Mouse (Mus musculus): ENCODE measurements around the gene Acox1. TPM values are rescaled to one million over a fixed set of nuclear protein-coding genes. Genes with fewer than 3 reads are reported as not detected.

The Acox1 gene
- total RNA-seq, 2 experiments from 2014 or later, result 208 to 244 TPM

DNA sequence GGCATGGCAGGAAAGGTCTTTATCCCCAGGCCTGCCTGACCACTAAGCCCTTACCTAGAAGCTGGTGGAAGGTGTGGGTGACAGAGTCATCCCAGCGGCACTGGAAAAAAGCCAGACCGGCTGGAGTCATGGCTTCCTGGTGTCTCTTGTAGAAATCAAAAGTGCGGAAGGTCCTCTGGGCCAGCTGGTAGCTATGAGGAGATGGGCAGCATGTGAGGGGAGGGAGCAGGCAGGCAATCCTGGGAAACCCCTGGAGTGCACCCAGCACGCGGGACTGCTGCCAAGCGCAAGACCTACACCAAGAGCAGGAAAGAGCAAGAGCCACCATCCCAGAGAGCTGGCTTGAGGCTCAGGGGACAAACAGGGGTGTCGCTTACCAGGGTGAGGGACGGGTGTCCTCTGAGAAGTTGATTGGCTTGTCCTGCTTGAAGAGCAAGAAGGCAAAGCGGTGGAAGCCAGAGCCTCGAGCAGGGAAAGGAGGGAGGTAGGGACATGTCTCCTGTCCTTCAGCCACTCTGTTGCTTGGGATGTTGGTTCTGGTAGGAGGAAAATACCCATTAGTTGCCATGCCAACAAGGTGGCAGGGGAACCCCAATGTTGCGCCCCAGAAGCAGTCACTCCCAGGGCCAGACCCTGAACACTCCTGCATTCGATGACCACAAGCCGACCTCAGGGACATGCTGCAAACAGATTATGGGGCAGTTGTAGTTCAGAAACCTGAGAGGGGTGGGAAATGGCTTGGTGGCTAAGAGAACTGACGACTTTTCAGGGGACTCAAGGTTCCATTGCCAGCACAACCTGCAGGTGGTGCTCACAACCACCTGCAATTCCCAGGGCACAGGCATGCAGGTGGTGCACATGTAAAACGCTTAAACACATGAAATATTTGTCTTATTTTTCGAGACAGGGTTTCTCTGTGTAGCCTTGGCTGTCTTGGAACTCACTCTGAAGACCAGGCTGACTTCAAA is 66.2 kb downstream of the Acox1 start:
- no peak for DNase-seq (ENCODE audit: low spot score in 2 of 2)

- DNase-seq (ENCODE audit: low spot score in 2 of 2), result no peak
Observed at GRCm38 (mm10) chr11:116131349-116132170, 67.3 kb downstream of the Acox1 start.

DNA sequence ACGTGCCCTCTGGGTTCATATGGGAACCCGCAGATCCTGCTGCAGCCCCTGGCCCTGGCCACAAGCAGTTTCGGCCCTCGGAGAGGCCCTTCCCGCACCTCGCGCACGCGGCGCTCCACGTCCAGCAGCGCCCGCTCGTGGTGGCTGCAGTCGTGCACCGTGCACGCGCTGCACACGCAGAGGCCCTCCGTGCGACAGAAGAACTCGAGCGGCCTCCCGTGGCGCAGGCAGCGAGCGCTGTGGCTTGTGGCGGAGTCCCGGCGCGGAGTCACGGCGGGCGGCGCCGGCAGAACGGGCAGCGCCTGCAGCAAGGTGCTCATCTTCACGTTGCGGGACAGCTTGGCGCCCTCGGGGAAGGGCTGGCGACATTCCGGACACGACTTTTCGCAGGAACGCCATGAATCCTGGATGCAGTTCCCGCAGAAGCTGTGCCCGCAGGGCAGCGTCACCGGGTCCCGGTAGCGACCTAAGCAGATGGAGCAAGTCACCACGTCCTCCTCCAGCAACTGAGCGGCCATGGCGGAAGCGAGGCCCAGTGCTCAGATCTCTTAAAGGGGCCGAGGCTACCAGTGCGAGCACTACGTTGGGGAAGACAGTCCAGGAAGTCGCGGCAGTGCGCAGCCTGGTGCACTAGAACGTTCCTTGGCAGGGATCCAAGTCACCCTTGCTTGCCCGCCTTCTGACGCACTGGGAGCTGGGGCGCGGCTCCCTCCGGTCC is 68.2 kb downstream of the Acox1 start, which contains the start of gene Trim65:
Gene Trim65 (minus strand): TSS at position 641 of the 718 bp plus-strand sequence.
- DNase-seq (ENCODE audit: low spot score in 2 of 2), result peak; percentile 83 to 87

GRCm38 (mm10) chr11:116129993-116130487 is 68.8 kb downstream of the Acox1 start:
- no peak for DNase-seq (ENCODE audit: low spot score in 2 of 2)

GRCm38 (mm10) chr11:116129091-116129790 is 69.6 kb downstream of the Acox1 start:
- no peak for DNase-seq (ENCODE audit: low spot score in 2 of 2)

DNA sequence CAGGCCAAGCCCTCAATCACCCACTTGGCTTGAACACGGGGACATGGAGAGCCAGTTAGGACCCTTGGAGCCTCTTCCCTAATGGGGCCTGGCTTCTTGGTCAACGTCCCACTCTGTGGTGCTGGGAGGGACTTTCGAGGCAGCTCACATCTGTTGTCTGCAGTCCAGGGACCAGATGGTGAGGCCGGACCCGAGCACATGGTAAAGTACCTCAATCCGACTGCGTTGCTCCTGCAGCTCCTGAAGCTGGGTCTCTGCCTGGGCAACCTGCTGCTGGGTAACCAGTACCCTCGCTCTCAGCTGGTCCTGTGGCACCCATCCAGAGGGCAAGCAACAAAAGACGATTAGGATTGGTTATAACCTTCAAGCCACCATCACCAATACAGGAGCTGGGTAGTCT is 70.9 kb downstream of the Acox1 start:
- no peak for DNase-seq (ENCODE audit: low spot score in 2 of 2)

DNA sequence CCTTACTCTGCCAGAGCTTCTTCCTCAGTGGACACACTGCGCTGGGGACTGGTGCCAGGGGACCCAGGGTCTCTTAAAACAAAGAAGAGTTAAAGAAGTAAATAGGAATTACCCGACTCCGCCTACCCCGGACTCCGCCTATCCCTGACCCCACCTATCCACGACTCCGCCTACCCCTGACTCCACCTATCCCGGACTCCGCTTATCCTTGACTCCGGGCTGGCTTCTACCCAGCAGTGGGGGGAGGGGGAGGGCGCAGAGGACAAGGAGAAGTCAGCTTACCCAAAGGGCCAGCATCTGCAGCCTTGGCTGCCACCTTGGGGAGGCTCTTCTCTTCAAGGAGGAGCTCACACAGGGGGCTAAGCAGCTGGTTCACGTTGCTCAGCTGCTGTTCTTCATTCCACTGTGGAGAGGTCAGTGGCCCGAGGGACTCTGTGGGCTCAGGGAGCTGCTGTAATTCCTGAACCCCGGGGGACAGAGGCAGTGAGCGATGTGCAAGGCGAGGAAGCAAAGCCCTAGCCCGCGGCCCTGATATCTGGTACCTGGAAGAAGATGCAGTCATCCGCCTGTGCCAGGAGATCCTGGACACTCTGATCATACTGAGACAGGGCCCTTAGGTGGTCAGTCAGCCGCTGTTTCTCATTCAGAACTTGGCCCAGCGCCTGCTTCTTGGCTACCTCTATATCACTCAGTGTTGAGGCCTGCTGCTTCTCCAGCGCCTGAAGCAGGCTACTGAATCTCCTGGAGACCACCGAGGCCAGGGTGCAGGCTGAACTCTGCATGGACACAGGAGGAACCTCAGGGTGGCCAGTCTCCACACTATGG is 71.5 kb downstream of the Acox1 start, which contains the start of gene Trim47:
Gene Trim47 (minus strand): TSS at position 55 of the 825 bp plus-strand sequence.
- DNase-seq (ENCODE audit: low spot score in 2 of 2), result peak in 1 of 2 experiments; percentile 62

DNA sequence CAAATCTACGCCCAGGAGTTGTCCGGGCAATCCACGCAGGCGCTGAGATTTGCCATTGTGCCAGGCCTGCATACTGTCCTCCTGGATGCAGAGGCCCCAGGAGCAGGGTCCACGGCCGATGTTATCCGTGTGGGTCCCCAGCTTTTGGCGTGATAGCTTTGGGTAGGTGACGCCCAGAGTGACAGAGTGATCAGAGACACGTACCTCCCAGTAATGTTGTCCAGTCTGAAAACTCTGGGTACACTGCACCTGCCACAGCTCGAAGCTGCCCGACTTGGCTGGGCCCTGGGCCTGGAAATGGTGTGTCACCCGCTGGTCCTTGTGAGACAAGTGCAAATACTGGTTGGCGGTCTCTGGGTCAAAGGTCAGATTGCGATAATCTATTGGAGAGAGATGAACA is 72.6 kb downstream of the Acox1 start:
- no peak for DNase-seq (ENCODE audit: low spot score in 2 of 2)

Other genes starting within 250 kb of the Acox1 start
- 1 to 10 TPM; 3.1 to 3.7 TPM for gene Itgb4, start 224.3 kb downstream of the Acox1 start, total RNA-seq (2021)
- gene Galk1, start 186.3 kb downstream of the Acox1 start, total RNA-seq (2021), result 10 to 100 TPM; 26.8 to 33.1 TPM
- 100 to 1,000 TPM; 248 to 269 TPM for gene H3f3b, start 171.1 kb downstream of the Acox1 start, total RNA-seq (2021)
- 10 to 100 TPM; 16.2 to 19.2 TPM for gene Unk, start 168.7 kb downstream of the Acox1 start, total RNA-seq (2021)
- 1 to 10 TPM; 1.0 to 1.3 TPM for gene Unc13d, start 121.1 kb downstream of the Acox1 start, total RNA-seq (2021)
- gene Wbp2, start 112.0 kb downstream of the Acox1 start, total RNA-seq (2021), result 100 to 1,000 TPM; 163 to 187 TPM
- gene Trim47, start 71.8 kb downstream of the Acox1 start, total RNA-seq (2021), result 10 to 100 TPM; 14.6 to 23.5 TPM
- gene Trim65, start 67.9 kb downstream of the Acox1 start, total RNA-seq (2021), result 10 to 100 TPM; 12.9 to 13.1 TPM
- 100 to 1,000 TPM; 106 to 115 TPM for gene Mrpl38, start 60.2 kb downstream of the Acox1 start, total RNA-seq (2021)
- 10 to 100 TPM; 30.9 to 42.1 TPM for gene Fbf1, start 30.9 kb downstream of the Acox1 start, total RNA-seq (2021)
- 10 to 100 TPM; 17.3 to 20.7 TPM for gene Ten1, start 190 bp downstream of the Acox1 start, total RNA-seq (2021)
- 1 to 10 TPM in 1 of 2 experiments, under 1 TPM in 1; 0.56 to 1.0 TPM for gene Evpl, start 39.0 kb upstream of the Acox1 start, total RNA-seq (2021)
- 10 to 100 TPM; 72.8 to 75.2 TPM for gene Srp68, start 75.2 kb upstream of the Acox1 start, total RNA-seq (2021)
- under 1 TPM; 0.20 to 0.29 TPM for gene Galr2, start 81.9 kb upstream of the Acox1 start, total RNA-seq (2021)
- gene Exoc7, start 108.2 kb upstream of the Acox1 start, total RNA-seq (2021), result 10 to 100 TPM; 53.4 to 54.2 TPM
- gene Foxj1, start 136.4 kb upstream of the Acox1 start, total RNA-seq (2021), result under 1 TPM; 0.10 to 0.13 TPM
- 1 to 10 TPM; 3.7 to 6.8 TPM for gene Rnf157, start 214.0 kb upstream of the Acox1 start, total RNA-seq (2021)
- gene Ubald2, start 235.0 kb upstream of the Acox1 start, total RNA-seq (2021), result 10 to 100 TPM; 19.1 to 22.5 TPM

Data from adrenal gland, adult 18-20 months (tissue).